ENCODE assay signal across 8 mouse cellular contexts in the genomic region with DNA sequence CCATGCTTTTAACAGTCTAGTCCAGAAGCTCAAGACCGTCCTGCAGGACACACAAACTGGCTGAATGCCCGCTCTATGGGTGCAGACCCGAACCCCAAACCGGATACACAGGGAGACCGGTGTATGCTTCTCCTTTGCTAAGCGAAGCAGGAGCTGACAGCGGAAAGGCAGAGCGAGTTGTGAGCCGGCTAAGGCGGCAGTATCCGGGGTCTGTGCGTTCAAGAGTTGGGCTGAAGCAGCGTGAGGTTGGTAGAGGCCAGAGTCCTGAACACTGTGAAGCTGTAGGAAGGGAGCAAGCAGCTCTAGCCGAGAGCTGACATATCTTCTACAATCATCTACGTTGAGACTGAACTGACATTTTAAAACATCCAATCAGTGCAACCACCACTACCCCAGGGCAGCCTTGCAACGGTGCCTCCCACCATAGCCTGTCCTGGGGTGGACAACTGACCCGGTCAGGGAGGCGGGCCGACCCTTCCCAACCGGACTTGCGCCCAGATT. TPM values are rescaled to one million over a fixed set of nuclear protein-coding genes. Genes with fewer than 3 reads are reported as not detected.
DNase-seq lines count a peak whose midpoint lies in the region; ATAC-seq and TF ChIP-seq lines count a peak whose summit lies in the region.

No protein-coding gene starts in this region.

- TF ChIP-seq EP300 in ES-Bruce4 (IDR thresholded peaks at IDR 0.05; ENCODE audit: insufficient read depth, low read depth, low read length) = no peak

- H3K4me1 ChIP-seq in heart, embryonic 12.5 days (replicated peaks) = peaks cover 15% of the 10 kb centered on the region
- H3K4me1 ChIP-seq in ES-Bruce4 (ENCODE audit: control insufficient read depth, insufficient read depth, low read length) = peaks cover 2% of the 10 kb centered on the region
- H3K4me1 ChIP-seq in embryonic facial prominence, embryonic 10.5 days = peaks cover 21% of the 10 kb centered on the region
- peaks cover 13% of the 10 kb centered on the region for H3K4me1 ChIP-seq in hindbrain, embryonic 15.5 days (replicated peaks)
- peaks cover 7% of the 10 kb centered on the region; the same call in 1 of the 2 replicates for H3K4me1 ChIP-seq in lung, adult 2 months (ENCODE audit: control insufficient read depth, insufficient read depth, low read length)
- H3K4me1 ChIP-seq in olfactory bulb, adult 2 months (ENCODE audit: control insufficient read depth, insufficient read depth, low read length) = peaks cover 10% of the 10 kb centered on the region

- DNase-seq in heart, adult 18-20 months = no peak
- no peak for DNase-seq in embryonic facial prominence, embryonic 10.5 days (ENCODE audit: low spot score)
- DNase-seq in lung, adult 2 months = no peak
- no peak for DNase-seq in yolk sac, embryonic 10.5 days (ENCODE audit: low spot score)

- peaks cover 30% of the 10 kb centered on the region for H3K36me3 ChIP-seq in heart, embryonic 12.5 days
- no peaks in the 10 kb centered on the region for H3K36me3 ChIP-seq in ES-Bruce4 (ENCODE audit: control insufficient read depth, insufficient read depth, low read length, poor library complexity, severe bottlenecking)
- peaks cover 34% of the 10 kb centered on the region for H3K36me3 ChIP-seq in embryonic facial prominence, embryonic 10.5 days (replicated peaks)
- peaks cover 11% of the 10 kb centered on the region for H3K36me3 ChIP-seq in hindbrain, embryonic 15.5 days

- H3K27ac ChIP-seq in heart, embryonic 12.5 days (ENCODE audit: poor library complexity, severe bottlenecking) = peak overlapping the region; percentile 94
- 0 out of 2 replicates have a peak overlapping the region, but pooled peaks have one; percentile 22 for H3K27ac ChIP-seq in ES-Bruce4 (ENCODE audit: insufficient read depth, low read length)
- peak overlapping the region; percentile 91 for H3K27ac ChIP-seq in embryonic facial prominence, embryonic 10.5 days (replicated peaks)
- H3K27ac ChIP-seq in hindbrain, embryonic 15.5 days (replicated peaks) = peak overlapping the region; percentile 96
- H3K27ac ChIP-seq in olfactory bulb, adult 2 months (ENCODE audit: insufficient read depth, low read depth, low read length) = peak overlapping the region; percentile 44; the same call in 1 of the 2 replicates

- peak overlapping the region; percentile 92 for H3K4me2 ChIP-seq in heart, embryonic 12.5 days
- H3K4me2 ChIP-seq in hindbrain, embryonic 15.5 days = peak overlapping the region; percentile 93

- peak overlapping the region; percentile 75 for H3K9ac ChIP-seq in heart, embryonic 12.5 days
- H3K9ac ChIP-seq in ES-Bruce4 (ENCODE audit: low read depth, poor library complexity, severe bottlenecking) = peak overlapping the region; percentile 37
- peak overlapping the region; percentile 65 for H3K9ac ChIP-seq in hindbrain, embryonic 15.5 days

- no peaks in the 10 kb centered on the region for H3K9me3 ChIP-seq in heart, embryonic 12.5 days (replicated peaks)
- H3K9me3 ChIP-seq in ES-Bruce4 (replicated peaks; ENCODE audit: control insufficient read depth, insufficient read depth, low read length, poor library complexity, severe bottlenecking) = no peaks in the 10 kb centered on the region
- H3K9me3 ChIP-seq in embryonic facial prominence, embryonic 10.5 days = no peaks in the 10 kb centered on the region
- H3K9me3 ChIP-seq in hindbrain, embryonic 15.5 days = no peaks in the 10 kb centered on the region

- WGBS in heart, embryonic 12.5 days = under 1% methylated on average over 21 of the region's 21 CpGs
- WGBS in embryonic facial prominence, embryonic 10.5 days = under 1% methylated on average over 21 of the region's 21 CpGs
- WGBS in hindbrain, embryonic 15.5 days = under 1% methylated on average over 21 of the region's 21 CpGs
- under 1% methylated on average over 21 of the region's 21 CpGs for WGBS in lung, adult 2 months
- WGBS in olfactory bulb, adult 2 months = under 1% methylated on average over 21 of the region's 21 CpGs

- ATAC-seq in heart, embryonic 12.5 days (ENCODE audit: insufficient number of reproducible peaks, low FRiP score) = peak; percentile 46
- peak; percentile 47; the same call in 1 of the 2 replicates for ATAC-seq in hindbrain, embryonic 15.5 days (ENCODE audit: low FRiP score, low read depth)

- no peak for TF ChIP-seq POLR2A in ES-Bruce4 (IDR thresholded peaks at IDR 0.05; ENCODE audit: insufficient read depth, low read length)
- TF ChIP-seq POLR2A in lung, adult 2 months (IDR thresholded peaks at IDR 0.05; ENCODE audit: borderline replicate concordance, extremely low read depth, low read depth, low read length) = 0 out of 2 replicates have a peak, but pooled peaks have one; percentile 27
- no peak for TF ChIP-seq POLR2A in olfactory bulb, adult 2 months (IDR thresholded peaks at IDR 0.05; ENCODE audit: insufficient read depth, low read depth, low read length)

- H3K27me3 ChIP-seq in heart, embryonic 12.5 days (replicated peaks) = no peaks in the 10 kb centered on the region
- no peaks in the 10 kb centered on the region for H3K27me3 ChIP-seq in ES-Bruce4 (ENCODE audit: control insufficient read depth, insufficient read depth, low read length, poor library complexity, severe bottlenecking)
- H3K27me3 ChIP-seq in embryonic facial prominence, embryonic 10.5 days (replicated peaks; ENCODE audit: low read depth, poor library complexity, severe bottlenecking) = no peaks in the 10 kb centered on the region
- no peaks in the 10 kb centered on the region for H3K27me3 ChIP-seq in hindbrain, embryonic 15.5 days

- no peak for TF ChIP-seq CTCF in ES-Bruce4 (IDR thresholded peaks at IDR 0.05; ENCODE audit: low read depth, low read length)
- no peak; the same call in 1 of the 2 replicates for TF ChIP-seq CTCF in lung, adult 2 months (IDR thresholded peaks at IDR 0.05; ENCODE audit: insufficient read depth, low read length)
- no peak for TF ChIP-seq CTCF in olfactory bulb, adult 2 months (IDR thresholded peaks at IDR 0.05; ENCODE audit: insufficient read depth, low read depth, low read length)

- peak overlapping the region; percentile 65 for H3K4me3 ChIP-seq in heart, embryonic 12.5 days
- peak overlapping the region; percentile 73 for H3K4me3 ChIP-seq in ES-Bruce4 (ENCODE audit: low read depth, low read length)
- H3K4me3 ChIP-seq in embryonic facial prominence, embryonic 10.5 days = peak overlapping the region; percentile 80
- H3K4me3 ChIP-seq in hindbrain, embryonic 15.5 days = peak overlapping the region; percentile 77
- peak overlapping the region; percentile 76 for H3K4me3 ChIP-seq in lung, adult 2 months (replicated peaks; ENCODE audit: extremely low read depth, low read depth, low read length)
- peak overlapping the region; percentile 65 for H3K4me3 ChIP-seq in olfactory bulb, adult 2 months (ENCODE audit: insufficient read depth, low read depth, low read length)

RNA-seq across cellular contexts. Expression of gene Uvssa, which starts 0.5 kb away (rescaled TPM):
- 4.1 and 4.6 TPM in 2 replicates for polyA plus RNA-seq in heart, embryonic 12.5 days (2016; fragmentation: Nextera tagmentation; extraction: Ambion mirVana)
- 1 to 10 TPM; 2.8 to 3.6 TPM for total RNA-seq in heart, adult 18-20 months (2021)
- 6.9 and 7.2 TPM in 2 replicates for polyA plus RNA-seq in ES-Bruce4 (2011; ENCODE audit: insufficient read depth, insufficient read length, low read depth, missing spikeins)
- 7.7 and 8.8 TPM in 2 replicates for polyA plus RNA-seq in embryonic facial prominence, embryonic 10.5 days (2016; fragmentation: Nextera tagmentation; extraction: Ambion mirVana)
- 7.0 and 7.2 TPM in 2 replicates for polyA plus RNA-seq in hindbrain, embryonic 15.5 days (2015; fragmentation: Nextera tagmentation; extraction: Ambion mirVana)
- polyA plus RNA-seq in lung, adult 2 months (2012; rRNA removed) = 4.8 and 5.9 TPM in 2 replicates
- not detected in 2 replicates for polyA plus RNA-seq in olfactory bulb, adult 2 months (2012; ENCODE audit: insufficient read depth, insufficient read length, low replicate concordance, missing spikeins)

RNA-seq across cellular contexts. Expression of gene Maea, which starts 42.5 kb away (rescaled TPM):
- 125 and 127 TPM in 2 replicates for polyA plus RNA-seq in heart, embryonic 12.5 days (2016; fragmentation: Nextera tagmentation; extraction: Ambion mirVana)
- total RNA-seq in heart, adult 18-20 months (2021) = 10 to 100 TPM; 86.4 to 97.0 TPM
- polyA plus RNA-seq in ES-Bruce4 (2011; ENCODE audit: insufficient read depth, insufficient read length, low read depth, missing spikeins) = 90.5 and 96.8 TPM in 2 replicates
- polyA plus RNA-seq in embryonic facial prominence, embryonic 10.5 days (2016; fragmentation: Nextera tagmentation; extraction: Ambion mirVana) = 154 and 163 TPM in 2 replicates
- 125 and 127 TPM in 2 replicates for polyA plus RNA-seq in hindbrain, embryonic 15.5 days (2015; fragmentation: Nextera tagmentation; extraction: Ambion mirVana)
- 97.4 and 114 TPM in 2 replicates for polyA plus RNA-seq in lung, adult 2 months (2012; rRNA removed)
- polyA plus RNA-seq in olfactory bulb, adult 2 months (2012; ENCODE audit: insufficient read depth, insufficient read length, low replicate concordance, missing spikeins) = not detected in 2 replicates

RNA-seq across cellular contexts. Expression of gene Nkx1-1, which starts 55.9 kb away (rescaled TPM):
- not detected in 2 replicates for polyA plus RNA-seq in heart, embryonic 12.5 days (2016; fragmentation: Nextera tagmentation; extraction: Ambion mirVana)
- not detected for total RNA-seq in heart, adult 18-20 months (2021)
- polyA plus RNA-seq in ES-Bruce4 (2011; ENCODE audit: insufficient read depth, insufficient read length, low read depth, missing spikeins) = not detected in 2 replicates
- not detected in 2 replicates for polyA plus RNA-seq in embryonic facial prominence, embryonic 10.5 days (2016; fragmentation: Nextera tagmentation; extraction: Ambion mirVana)
- polyA plus RNA-seq in hindbrain, embryonic 15.5 days (2015; fragmentation: Nextera tagmentation; extraction: Ambion mirVana) = 0.25 and 0.52 TPM in 2 replicates
- polyA plus RNA-seq in lung, adult 2 months (2012; rRNA removed) = not detected in 2 replicates
- not detected in 2 replicates for polyA plus RNA-seq in olfactory bulb, adult 2 months (2012; ENCODE audit: insufficient read depth, insufficient read length, low replicate concordance, missing spikeins)

Comparison
In these comparisons a context has a peak if more than half of its experiments do, and no peak if none do; other contexts are left out.
1. H3K27ac ChIP-seq: peak in every context shown above with its lines; median percentile 96 in hindbrain, embryonic 15.5 days; 94 in heart, embryonic 12.5 days; 91 in embryonic facial prominence, embryonic 10.5 days; 44 in olfactory bulb, adult 2 months; 22 in ES-Bruce4.